Mouse (Mus musculus) hindbrain, embryonic 13.5 days (tissue): ENCODE measurements around the gene Olfr235. TPM values are rescaled to one million over a fixed set of nuclear protein-coding genes. Genes with fewer than 3 reads are reported as not detected.
"Not testable (repeated sequence)": the region's sequence is repeated elsewhere in the genome, so short reads cannot be mapped to it uniquely, and the experiment has no call there.

Source experiments
- ATAC-seq: fragments of 200-750 bp; cut with Nextera tagmentation; 2 replicates; pipeline ENCODE4 v1.8.0; 2017; ENCODE audit warnings: moderate TSS enrichment; ENCODE audit not compliant: low FRiP score
- H3K27ac ChIP-seq: fragments of 300-500 bp; sonication (generic); 2 replicates; pipeline ENCODE4 v1.5.1; 2015; ENCODE audit warnings: inconsistent platforms, mild to moderate bottlenecking, moderate library complexity
- H3K27me3 ChIP-seq: fragments of 300-500 bp; sonication (generic); 2 replicates; pipeline ENCODE4 v1.6.1; 2015; ENCODE audit warnings: mild to moderate bottlenecking, inconsistent platforms
- H3K36me3 ChIP-seq: fragments of 300-500 bp; sonication (generic); 2 replicates; pipeline ENCODE4 v1.6.1; 2015; ENCODE audit warnings: mild to moderate bottlenecking, inconsistent platforms
- H3K4me1 ChIP-seq: fragments of 300-500 bp; sonication (generic); replicated peaks from 2 replicates; pipeline ENCODE4 v1.6.1; 2015; ENCODE audit warnings: inconsistent platforms
- H3K4me2 ChIP-seq: fragments of 300-500 bp; sonication (generic); 2 replicates; pipeline ENCODE4 v1.6.1; 2015; ENCODE audit warnings: inconsistent platforms, mild to moderate bottlenecking, moderate library complexity
- H3K4me3 ChIP-seq: fragments of 300-500 bp; sonication (generic); 2 replicates; pipeline ENCODE4 v1.5.1; 2015; ENCODE audit warnings: mild to moderate bottlenecking, inconsistent platforms
- H3K9ac ChIP-seq: fragments of 300-500 bp; sonication (generic); 2 replicates; pipeline ENCODE4 v1.6.1; 2015; ENCODE audit warnings: mild to moderate bottlenecking, inconsistent platforms
- H3K9me3 ChIP-seq: fragments of 300-500 bp; sonication (generic); 2 replicates; pipeline ENCODE4 v1.6.1; 2016; ENCODE audit warnings: inconsistent platforms
- WGBS: fragments of 180-500 bp; shearing (Covaris S2); methylation state at CpG from one replicate; pipeline ENCODE4 v1.1.7; 2015; 5-methylcytosine and 5-hydroxymethylcytosine counted together
- polyA plus RNA-seq: library from polyadenylated mRNA; unstranded; fragments of >200 nt; fragmentation: Nextera tagmentation; extraction: Ambion mirVana; gene quantifications from 2 replicates; pipeline ENCODE4 v1.2.1, GENCODE M21; 2015

Olfr235 gene
- not detected in 2 replicates for polyA plus RNA-seq

GRCm38 (mm10) chr19:12260732-12261131, at the start of gene Olfr235:
Gene Olfr235 (plus strand): TSS chr19:12261032.
- no peaks in the 10 kb centered on the region for H3K36me3 ChIP-seq
- H3K9ac ChIP-seq, result no peak within 1 kb of the TSS
- no peak within 1 kb of the TSS for H3K27ac ChIP-seq
- no peaks in the 10 kb centered on the region for H3K4me1 ChIP-seq
- no peak for ATAC-seq
- H3K4me3 ChIP-seq, result no peak within 1 kb of the TSS
- no peak within 1 kb of the TSS for H3K4me2 ChIP-seq
- H3K9me3 ChIP-seq, result no peaks in the 10 kb centered on the region
- 74% methylated on average over 1 of the region's 1 CpGs for WGBS
- H3K27me3 ChIP-seq, result no peaks in the 10 kb centered on the region

- H3K9ac ChIP-seq, ATAC-seq, H3K4me1 ChIP-seq, H3K27ac ChIP-seq, H3K4me3 ChIP-seq, H3K4me2 ChIP-seq, H3K27me3 ChIP-seq, H3K36me3 ChIP-seq, H3K9me3 ChIP-seq: not testable (repeated sequence)
Observed at GRCm38 (mm10) chr19:12232496-12232895, 28.3 kb upstream of the Olfr235 start, which contains the start of gene Olfr1432. Gene Olfr1432 (minus strand): TSS chr19:12232596.

DNA sequence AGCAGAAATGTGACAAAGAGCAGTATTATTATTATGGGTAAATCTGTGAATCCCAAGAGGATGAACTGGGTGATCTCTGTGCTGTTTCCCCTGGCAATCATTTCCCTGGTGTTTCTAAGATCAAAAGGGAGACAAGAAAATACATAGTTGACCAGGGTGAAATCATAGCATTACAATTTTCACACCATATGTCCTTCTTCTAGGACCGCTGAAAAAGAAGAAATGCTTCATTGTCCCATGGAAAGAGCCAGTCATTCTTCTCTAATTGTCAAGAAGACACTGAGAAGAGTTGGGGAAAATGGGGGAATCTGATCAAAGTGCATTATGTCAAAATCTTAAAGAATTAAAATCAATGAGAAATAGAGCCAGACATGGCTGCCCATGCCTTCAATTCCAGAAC, 19.3 kb upstream of the Olfr235 start, which contains the start of gene Olfr262:
Gene Olfr262 (minus strand): TSS at position 101 of the 400 bp plus-strand sequence.
- no peak within 1 kb of the TSS for H3K4me2 ChIP-seq
- H3K27me3 ChIP-seq, result no peaks in the 10 kb centered on the region
- no peak within 1 kb of the TSS for H3K4me3 ChIP-seq
- no peak for ATAC-seq
- 73% methylated on average over 1 of the region's 1 CpGs for WGBS
- no peaks in the 10 kb centered on the region for H3K4me1 ChIP-seq
- H3K27ac ChIP-seq, result no peak within 1 kb of the TSS
- no peak within 1 kb of the TSS for H3K9ac ChIP-seq
- no peaks in the 10 kb centered on the region for H3K9me3 ChIP-seq
- H3K36me3 ChIP-seq, result no peaks in the 10 kb centered on the region

- H3K36me3 ChIP-seq, result no peaks in the 10 kb centered on the region
- no peak within 1 kb of the TSS for H3K9ac ChIP-seq
- H3K4me2 ChIP-seq, result no peak within 1 kb of the TSS
- no peak for ATAC-seq
- H3K9me3 ChIP-seq, result no peaks in the 10 kb centered on the region
- 86% methylated on average over 2 of the region's 2 CpGs for whole genome bisulfite sequencing
- no peak within 1 kb of the TSS for H3K4me3 ChIP-seq
- no peak within 1 kb of the TSS for H3K27ac ChIP-seq
- no peaks in the 10 kb centered on the region for H3K4me1 ChIP-seq
- H3K27me3 ChIP-seq, result no peaks in the 10 kb centered on the region
Observed at GRCm38 (mm10) chr19:12279554-12279953, 18.7 kb downstream of the Olfr235 start, which contains the start of gene Olfr1434. Gene Olfr1434 (plus strand): TSS chr19:12279854.

DNA sequence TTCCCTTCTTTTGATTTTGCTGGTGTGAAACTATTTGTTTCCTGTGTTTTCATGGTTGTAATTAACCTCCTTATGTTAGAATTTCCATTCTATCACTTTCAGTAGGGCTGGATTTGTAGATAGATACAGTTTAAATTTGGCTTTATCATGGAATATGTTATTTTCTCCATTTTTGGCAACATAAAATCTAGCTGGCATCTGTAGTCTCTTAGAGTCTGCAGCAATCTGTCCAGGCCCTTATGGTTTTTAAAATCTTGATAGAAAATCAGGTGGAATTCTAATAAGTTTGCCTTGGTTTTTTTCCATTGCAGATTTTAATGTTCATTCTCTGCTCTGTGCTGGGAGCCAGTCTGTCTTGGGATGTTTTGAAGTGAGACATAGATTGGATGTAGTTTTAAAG, 32.1 kb downstream of the Olfr235 start:
- Histone ChIP-seq H3K9ac (no peak overlapping the region), H3K27me3 (no peaks in the 10 kb centered on the region), H3K4me2 (no peak overlapping the region), H3K4me3 (no peak overlapping the region), H3K9me3 (no peaks in the 10 kb centered on the region), H3K4me1 (no peaks in the 10 kb centered on the region), H3K36me3 (no peaks in the 10 kb centered on the region), H3K27ac (no peak overlapping the region)
- ATAC-seq, result no peak

DNA sequence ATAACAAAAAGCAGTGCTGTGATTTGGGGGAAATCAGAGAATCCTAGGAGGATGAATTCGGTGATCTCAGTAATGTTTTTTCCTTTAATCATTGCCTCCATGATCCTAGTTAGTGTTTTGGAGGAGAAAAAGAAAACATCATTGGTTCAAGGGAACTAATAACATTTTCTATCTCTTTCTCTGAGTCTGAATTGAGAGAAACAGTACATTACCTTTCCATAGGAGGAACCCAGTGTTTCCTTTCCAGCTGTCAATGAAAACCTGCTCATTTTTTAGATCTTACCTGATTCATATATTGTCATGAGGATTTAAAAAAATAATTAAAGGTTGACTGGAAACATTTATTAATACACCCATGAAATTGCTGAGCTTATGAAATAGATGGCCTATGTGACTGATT, 38.2 kb downstream of the Olfr235 start, which contains the start of gene Olfr1436:
Gene Olfr1436 (minus strand): TSS at position 101 of the 400 bp plus-strand sequence.
- not testable (repeated sequence) for H3K27ac ChIP-seq, ATAC-seq, H3K4me1 ChIP-seq, H3K36me3 ChIP-seq, H3K4me2 ChIP-seq, H3K9me3 ChIP-seq, H3K27me3 ChIP-seq, H3K9ac ChIP-seq, H3K4me3 ChIP-seq
- 75% methylated on average over 1 of the region's 1 CpGs for WGBS

Other genes with a start within 250 kb of the Olfr235 start
- not detected in 2 replicates for gene Olfr1423, start 219.7 kb upstream of the Olfr235 start, polyA plus RNA-seq
- gene Olfr1424, start 198.3 kb upstream of the Olfr235 start, polyA plus RNA-seq, result not detected in 2 replicates
- not detected in 2 replicates for gene Olfr1425, start 183.3 kb upstream of the Olfr235 start, polyA plus RNA-seq
- gene Olfr1426, start 169.0 kb upstream of the Olfr235 start, polyA plus RNA-seq, result not detected in 2 replicates
- not detected in 2 replicates for gene Olfr1427, start 157.7 kb upstream of the Olfr235 start, polyA plus RNA-seq
- not detected in 2 replicates for gene Olfr1428, start 145.1 kb upstream of the Olfr235 start, polyA plus RNA-seq
- not detected in 2 replicates for gene Olfr76, start 137.8 kb upstream of the Olfr235 start, polyA plus RNA-seq
- gene Olfr1555-ps1, start 90.9 kb upstream of the Olfr235 start, polyA plus RNA-seq, result not detected in 2 replicates
- gene Olfr1431, start 60.4 kb upstream of the Olfr235 start, polyA plus RNA-seq, result not detected in 2 replicates
- not detected in 2 replicates for gene Olfr1432, start 28.4 kb upstream of the Olfr235 start, polyA plus RNA-seq
- not detected in 2 replicates for gene Olfr262, start 19.4 kb upstream of the Olfr235 start, polyA plus RNA-seq
- gene Olfr1434, start 18.8 kb downstream of the Olfr235 start, polyA plus RNA-seq, result not detected in 2 replicates
- gene Olfr1436, start 38.1 kb downstream of the Olfr235 start, polyA plus RNA-seq, result not detected in 2 replicates
- gene Olfr1437, start 64.1 kb downstream of the Olfr235 start, polyA plus RNA-seq, result not detected in 2 replicates
- gene Olfr1438-ps1, start 74.9 kb downstream of the Olfr235 start, polyA plus RNA-seq, result not detected in 2 replicates
- gene Olfr1440, start 126.2 kb downstream of the Olfr235 start, polyA plus RNA-seq, result not detected in 2 replicates
- gene Olfr1441, start 156.4 kb downstream of the Olfr235 start, polyA plus RNA-seq, result not detected in 2 replicates
- gene Pfpl, start 166.9 kb downstream of the Olfr235 start, polyA plus RNA-seq, result not detected in 2 replicates
- 0.47 and 0.78 TPM in 2 replicates for gene Mpeg1, start 199.7 kb downstream of the Olfr235 start, polyA plus RNA-seq
- gene Dtx4, start 240.4 kb downstream of the Olfr235 start, polyA plus RNA-seq, result 34.8 and 36.8 TPM in 2 replicates